Mouse (Mus musculus) kidney, adult 2 months (tissue): Measurements from ENCODE around the gene Tubd1.

Experiments
- CTCF ChIP-seq: fragments of 200-500 bp; conservative IDR thresholded peaks from 2 replicates; pipeline ENCODE4 v1.5.1; 2011; ENCODE audit warnings: low read depth, mild to moderate bottlenecking, control low read depth, low read length, moderate library complexity, mixed read lengths; ENCODE audit not compliant: insufficient read depth, insufficient read length
- POLR2A ChIP-seq: fragments of 200-500 bp; IDR thresholded peaks from one replicate; pipeline ENCODE4 v1.6.1; 2011; ENCODE audit warnings: low read depth, low read length, control low read depth

DNA sequence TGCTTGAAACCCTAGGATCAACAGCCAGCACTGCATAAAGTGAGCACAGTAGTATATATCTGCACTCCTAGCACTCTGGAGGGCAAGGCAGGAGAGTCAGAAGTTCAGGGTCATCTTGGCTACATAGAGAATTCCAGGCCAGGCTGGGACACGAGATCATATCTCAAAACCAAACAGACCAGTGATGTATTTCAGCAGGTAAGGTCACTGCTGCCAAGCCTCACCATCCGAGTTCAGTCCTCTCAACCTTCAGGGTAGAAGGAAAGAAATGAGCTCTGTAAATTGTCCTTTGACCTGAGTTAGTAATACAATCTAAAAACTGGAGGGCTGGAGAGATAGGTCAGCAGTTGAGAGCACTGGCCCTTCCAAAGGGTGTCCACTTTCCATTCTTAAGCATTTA is 29.6 kb downstream of the Tubd1 start:
- TF ChIP-seq CTCF (no peak), POLR2A (no peak)
